Mouse (Mus musculus) c-Kit-positive CD71-negative TER-119-negative erythroid progenitor cells, embryonic 14.5 days (primary cell): ENCODE data around the gene Adgrf5.
"Not testable (repeated sequence)": the region's sequence is repeated elsewhere in the genome, so short reads cannot be mapped to it uniquely, and the experiment has no call there.

Experiments used
- DNase-seq: peaks from one replicate; pipeline ENCODE4 v3.0.0-alpha.2; 2013; ENCODE audit warnings: low read depth

Gene Adgrf5

GRCm38 (mm10) chr17:43359826-43360619 lies at the start of gene Adgrf5:
TSS of gene Adgrf5 (plus strand) at chr17:43360451.
- DNase-seq, result no peak

- no peak for DNase-seq
Measured at GRCm38 (mm10) chr17:43325986-43326671, 34.1 kb upstream of the Adgrf5 start.

GRCm38 (mm10) chr17:43326726-43327700 lies 33.2 kb upstream of the Adgrf5 start:
- DNase-seq, result peak; percentile 74

DNA sequence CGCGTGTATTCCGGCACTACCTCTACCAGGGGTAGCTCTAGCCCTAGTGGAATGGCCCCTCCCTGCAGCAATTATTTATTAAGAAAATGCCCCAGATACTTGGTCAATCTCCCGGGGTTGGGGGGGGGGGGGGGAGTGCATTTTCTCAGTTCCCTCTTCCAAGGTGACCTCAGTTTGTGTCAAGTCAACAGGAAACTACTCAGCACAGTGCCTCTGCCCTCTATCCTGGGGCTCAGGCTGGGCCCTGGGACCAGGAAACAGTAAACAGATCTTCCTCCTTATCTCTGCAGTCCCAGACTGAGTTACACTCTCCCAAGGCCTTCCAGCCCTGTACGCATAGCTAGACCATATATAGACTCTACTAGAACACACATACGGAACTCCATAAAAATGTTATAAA lies 32.4 kb upstream of the Adgrf5 start:
- DNase-seq, result no peak

DNA sequence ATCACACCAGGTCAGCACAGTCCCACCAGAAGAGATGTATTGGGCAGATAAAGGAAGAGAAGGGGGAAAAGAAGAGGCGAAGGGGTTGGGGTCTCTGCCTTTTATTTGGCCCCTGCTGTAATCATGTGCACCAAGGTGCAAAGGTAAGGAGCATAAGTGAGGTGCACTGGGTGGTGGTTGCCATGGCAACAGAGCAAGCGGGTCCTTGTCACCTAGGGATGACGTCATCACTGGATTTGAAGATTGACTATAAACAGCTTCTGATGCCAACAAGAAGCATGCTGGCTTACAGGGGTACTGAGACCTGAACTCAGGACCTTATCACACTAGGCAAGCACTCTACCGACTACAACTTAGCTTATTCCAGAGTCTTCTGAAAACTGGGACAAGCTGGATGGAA lies 31.0 kb upstream of the Adgrf5 start:
- DNase-seq, result no peak

DNA sequence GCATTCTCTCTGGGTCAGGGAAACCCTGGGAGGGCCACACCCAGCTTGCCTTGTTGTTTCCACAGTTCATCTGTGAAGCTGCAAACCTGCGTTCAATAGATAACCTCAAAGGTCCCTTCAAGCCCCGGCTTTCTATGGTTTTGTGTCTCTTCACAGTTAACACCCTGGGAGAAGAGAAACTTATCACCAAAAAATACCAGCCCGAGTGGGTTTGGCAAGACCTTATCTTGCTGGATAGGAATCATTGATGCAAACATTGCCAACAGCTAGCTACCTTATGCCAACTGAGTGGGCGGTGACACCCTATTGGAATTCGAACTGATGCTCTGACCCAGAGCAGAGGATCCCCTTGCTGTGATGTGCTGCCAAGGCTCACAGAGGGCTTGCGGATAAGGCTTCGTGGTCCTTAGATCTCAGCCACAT lies 30.5 kb upstream of the Adgrf5 start:
- no peak for DNase-seq

- no peak for DNase-seq
Measured at GRCm38 (mm10) chr17:43332686-43333085, 27.6 kb upstream of the Adgrf5 start.

DNA sequence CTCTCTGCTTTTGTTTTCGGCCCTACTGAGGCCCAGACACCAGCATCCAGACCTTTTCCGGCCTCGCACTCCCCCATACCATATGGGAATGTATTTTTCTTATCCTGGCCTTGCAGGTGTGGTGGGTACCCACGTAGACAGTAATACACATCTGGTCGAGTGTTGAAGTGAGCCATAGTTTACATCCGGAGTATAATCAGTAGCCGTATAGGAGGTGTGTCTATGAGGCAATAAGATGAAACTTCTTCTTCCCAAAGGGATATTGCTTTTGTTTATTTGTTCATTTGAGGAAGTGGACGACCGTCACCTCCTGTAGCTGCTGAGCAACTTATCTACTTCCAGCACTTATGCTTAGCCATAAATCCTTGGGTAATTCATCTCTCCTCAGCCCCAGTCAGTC lies 26.2 kb upstream of the Adgrf5 start:
- DNase-seq, result no peak

GRCm38 (mm10) chr17:43337643-43338042 lies 22.6 kb upstream of the Adgrf5 start:
- no peak for DNase-seq

DNA sequence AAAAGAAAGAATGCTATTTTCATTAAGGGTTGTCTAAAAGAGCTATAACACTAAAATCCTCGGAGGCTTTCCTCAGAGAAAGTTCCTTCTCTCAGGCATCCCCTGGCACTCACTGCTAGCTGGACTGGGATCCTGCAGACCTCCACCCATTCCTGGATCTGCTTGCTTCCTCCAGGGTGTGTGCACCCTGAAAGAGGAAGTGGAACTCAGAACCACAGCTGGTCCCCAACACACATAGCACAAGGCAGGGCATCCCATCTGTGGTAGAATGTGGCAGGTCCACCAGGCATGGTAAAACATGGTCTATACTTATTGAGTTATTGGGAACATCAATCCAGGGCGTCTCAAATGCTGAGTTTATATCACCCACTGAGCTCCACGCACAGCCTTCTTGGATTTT lies 22.0 kb upstream of the Adgrf5 start:
- DNase-seq, result no peak

DNA sequence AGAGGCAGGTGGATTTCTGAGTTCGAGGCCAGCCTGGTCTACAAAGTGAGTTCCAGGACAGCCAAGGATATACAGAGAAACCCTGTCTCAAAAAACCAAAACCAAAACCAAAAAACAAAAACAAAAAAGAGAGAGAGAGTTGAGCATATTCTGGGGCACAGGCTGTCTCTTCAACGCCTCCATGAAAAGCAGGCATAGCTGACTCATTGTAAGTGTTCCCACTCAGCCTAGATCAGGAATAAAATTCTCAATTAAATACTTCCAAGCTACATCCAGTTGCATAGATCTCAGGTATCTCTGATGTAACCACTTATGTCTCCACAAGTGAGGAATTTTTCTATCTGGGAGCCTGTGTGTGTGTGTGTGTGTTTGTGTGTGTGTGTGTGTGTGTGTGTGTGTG lies 13.8 kb upstream of the Adgrf5 start:
- DNase-seq, result not testable (repeated sequence)

GRCm38 (mm10) chr17:43357902-43358539 lies 2.2 kb upstream of the Adgrf5 start:
- DNase-seq, result no peak

DNA sequence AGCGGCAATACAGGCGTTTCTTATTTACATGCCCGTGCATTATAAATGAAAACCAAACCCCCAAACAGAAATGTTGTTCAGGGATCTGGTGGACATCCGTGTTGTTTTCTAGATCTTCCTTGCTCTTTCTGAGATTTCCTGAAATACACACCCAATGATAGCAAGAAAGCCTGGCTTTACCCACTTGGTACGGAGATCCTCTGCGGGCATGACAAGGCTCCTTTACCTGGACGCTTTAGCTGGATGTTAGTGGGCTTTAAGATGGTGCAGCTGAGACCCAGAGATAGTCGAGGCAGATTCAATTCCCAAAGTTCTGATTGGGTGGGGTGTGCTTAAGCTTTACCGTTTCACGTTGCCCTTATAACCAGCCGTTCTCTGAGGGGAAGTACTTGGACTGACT lies 770 bp downstream of the Adgrf5 start:
- no peak for DNase-seq

DNA sequence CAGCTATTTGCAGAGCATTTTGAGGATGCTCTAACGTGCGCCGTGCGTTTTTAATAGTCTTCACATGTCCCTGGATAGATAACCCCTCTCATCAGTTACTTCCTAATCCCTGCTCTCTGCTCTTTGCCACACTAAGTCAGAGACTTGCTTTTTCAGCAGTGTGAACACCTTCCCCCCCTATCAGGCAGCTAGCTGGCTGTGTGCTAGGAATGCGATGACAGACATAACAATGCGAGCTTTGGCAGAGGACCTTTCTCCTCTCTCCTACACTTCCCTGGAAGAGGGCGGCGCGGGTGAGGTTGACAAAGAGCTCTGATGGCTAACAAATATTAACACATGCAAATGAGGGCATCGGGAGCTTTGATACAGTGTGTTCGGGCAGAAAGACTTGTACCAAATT lies 2.1 kb downstream of the Adgrf5 start:
- no peak for DNase-seq

GRCm38 (mm10) chr17:43362881-43363280 lies 2.6 kb downstream of the Adgrf5 start:
- no peak for DNase-seq

DNA sequence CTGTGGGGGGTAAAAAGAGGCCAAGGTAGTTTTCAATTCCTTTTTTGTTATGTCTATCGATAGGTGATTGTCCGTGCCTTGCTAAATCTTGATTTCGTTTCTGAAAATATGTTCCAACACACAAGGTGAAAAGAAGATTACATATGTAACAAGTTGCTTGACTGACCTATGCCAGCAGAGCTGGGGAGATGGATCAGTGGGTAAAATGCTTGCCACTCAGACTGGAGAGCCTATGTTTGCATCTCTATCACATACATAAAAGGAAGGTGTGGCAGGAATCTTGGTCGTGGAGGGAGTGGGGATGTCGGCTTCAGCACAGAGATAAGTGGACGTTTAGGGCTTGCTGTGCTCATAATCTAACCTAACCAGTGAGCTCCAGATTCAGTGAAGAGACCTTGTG lies 3.7 kb downstream of the Adgrf5 start:
- no peak for DNase-seq

DNA sequence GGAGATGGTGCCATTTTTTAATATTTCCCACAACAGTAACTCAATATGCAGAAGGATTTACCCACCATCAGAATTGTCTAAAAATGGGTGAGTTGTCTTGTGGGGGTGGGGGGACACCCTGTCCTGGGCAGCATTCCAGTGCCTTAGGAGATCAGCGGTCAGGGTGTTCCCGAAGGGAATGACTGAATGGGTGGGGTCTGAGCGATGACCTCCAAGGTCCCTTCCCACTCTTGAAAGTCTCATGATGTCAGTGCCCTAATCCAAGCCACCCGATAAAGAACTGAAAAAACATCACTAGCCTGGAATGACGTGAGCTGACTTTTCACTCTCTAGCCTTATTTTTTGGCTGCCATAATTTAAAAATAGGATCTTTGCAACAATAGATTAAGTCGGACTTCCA lies 5.0 kb downstream of the Adgrf5 start:
- no peak for DNase-seq

DNA sequence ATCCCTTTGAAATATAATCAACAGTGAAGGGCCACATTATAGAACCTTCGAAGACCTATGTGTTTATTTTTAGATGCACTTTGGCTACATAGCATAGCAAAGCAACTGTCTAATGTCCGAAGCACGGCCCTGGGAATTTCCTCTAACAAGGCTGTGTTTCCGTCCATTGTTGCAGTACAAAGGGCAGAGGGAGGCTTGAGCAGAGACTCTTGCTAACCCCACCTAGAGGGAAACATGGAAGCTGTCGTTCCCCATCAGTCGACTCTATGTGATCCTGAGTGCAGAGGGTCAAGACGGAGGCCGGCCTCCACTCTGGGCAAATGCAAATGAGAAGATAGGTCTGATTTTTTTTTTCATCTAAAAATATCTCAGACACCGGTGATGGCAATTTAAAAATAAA lies 6.2 kb downstream of the Adgrf5 start:
- DNase-seq, result no peak

- no peak for DNase-seq
Measured at GRCm38 (mm10) chr17:43368171-43368576, 7.9 kb downstream of the Adgrf5 start.

- DNase-seq, result no peak
Measured at GRCm38 (mm10) chr17:43372604-43373003, 12.4 kb downstream of the Adgrf5 start.

- no peak for DNase-seq
Measured at GRCm38 (mm10) chr17:43374020-43374419, 13.8 kb downstream of the Adgrf5 start.

GRCm38 (mm10) chr17:43376527-43376926 lies 16.3 kb downstream of the Adgrf5 start:
- DNase-seq, result no peak
